Mouse (Mus musculus): ENCODE measurements around the gene Gfi1b.

DNA sequence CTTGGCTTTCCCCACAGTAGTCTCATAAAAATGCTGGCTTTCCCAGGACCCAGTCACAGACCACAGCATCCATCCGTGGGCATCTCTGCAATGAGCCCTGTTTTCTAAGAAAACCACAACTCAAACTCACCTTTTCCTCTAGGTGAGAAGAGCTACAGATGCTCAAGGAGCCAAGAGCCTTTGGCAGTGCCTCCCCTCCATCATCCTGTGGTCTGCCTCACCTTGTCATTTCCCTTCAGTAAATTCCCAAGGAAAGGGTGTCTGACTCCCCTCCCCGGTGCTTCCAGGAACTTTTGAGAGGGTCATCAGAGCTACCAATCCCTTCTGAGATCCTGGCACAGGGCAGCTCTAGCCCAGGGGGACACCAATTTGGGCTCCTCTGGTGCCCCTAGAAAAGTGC lies 671 bp downstream of the Gfi1b start:
- TF ChIP-seq CTCF (IDR thresholded peaks at IDR 0.05; ENCODE audit: low read depth) (no peak), EP300 (IDR thresholded peaks at IDR 0.05; ENCODE audit: low read depth) (no peak)
